Mouse (Mus musculus) forebrain, postnatal 0 days (tissue): ENCODE data around the gene Slc22a4. TPM values are rescaled to one million over a fixed set of nuclear protein-coding genes. Genes with fewer than 3 reads are reported as not detected.
"Not testable (repeated sequence)": the region's sequence is repeated elsewhere in the genome, so short reads cannot be mapped to it uniquely, and the experiment has no call there.

Experiments
- ATAC-seq: fragments of 200-750 bp; cut with Nextera tagmentation; 2 replicates; pipeline ENCODE4 v1.8.0; 2017; ENCODE audit warnings: mild to moderate bottlenecking, moderate library complexity
- DNase-seq: peaks from one replicate; pipeline ENCODE4 v3.0.0-alpha.2; 2015
- H3K27ac ChIP-seq: fragments of 300-500 bp; sonication (generic); 2 replicates; pipeline ENCODE4 v1.5.1; 2014; ENCODE audit warnings: low read depth, mild to moderate bottlenecking, antibody characterized with exemption, low read length, moderate library complexity, mixed read lengths
- H3K27me3 ChIP-seq: fragments of 300-500 bp; sonication (generic); 2 replicates; pipeline ENCODE4 v1.6.1; 2014; ENCODE audit warnings: mild to moderate bottlenecking, low read length, mixed read lengths; ENCODE audit not compliant: insufficient read depth
- H3K36me3 ChIP-seq: fragments of 300-500 bp; sonication (generic); 2 replicates; pipeline ENCODE4 v1.6.1; 2014; ENCODE audit warnings: mild to moderate bottlenecking, moderate library complexity; ENCODE audit not compliant: insufficient read depth
- H3K4me1 ChIP-seq: fragments of 300-500 bp; sonication (generic); 2 replicates; pipeline ENCODE4 v1.6.1; 2014; ENCODE audit warnings: antibody characterized with exemption; ENCODE audit not compliant: insufficient read depth
- H3K4me2 ChIP-seq: fragments of 300-500 bp; sonication (generic); 2 replicates; pipeline ENCODE4 v1.6.1; 2014; ENCODE audit warnings: low read depth, mild to moderate bottlenecking, moderate library complexity
- H3K4me3 ChIP-seq: fragments of 300-500 bp; sonication (generic); 2 replicates; pipeline ENCODE4 v1.5.1; 2014; ENCODE audit warnings: low read depth, low read length, mixed read lengths
- H3K9ac ChIP-seq: fragments of 300-500 bp; sonication (generic); 2 replicates; pipeline ENCODE4 v1.6.1; 2014; ENCODE audit warnings: mild to moderate bottlenecking
- H3K9me3 ChIP-seq: fragments of 300-500 bp; sonication (generic); 2 replicates; pipeline ENCODE4 v1.6.1; 2016; ENCODE audit warnings: low read length
- CTCF ChIP-seq: sonication (generic); IDR thresholded peaks from 2 replicates; pipeline ENCODE4 v1.5.1; 2016; ENCODE audit warnings: antibody characterized with exemption, control low read depth, low read depth
- WGBS: fragments of 180-500 bp; shearing (Covaris S2); extraction: QIAGEN DNeasy Blood & Tissue Kit; methylation state at CpG from one replicate; pipeline ENCODE4 v1.1.7; 2014; 5-methylcytosine and 5-hydroxymethylcytosine counted together
- polyA plus RNA-seq: library from polyadenylated mRNA; unstranded; fragments of >200 nt; fragmentation: Nextera tagmentation; extraction: Ambion mirVana; gene quantifications from 2 replicates; pipeline ENCODE4 v1.2.1, GENCODE M21; 2015
- total RNA-seq: library from RNA; depleted of rRNA; stranded (reverse); fragments of >200 nt; gene quantifications from 2 replicates; pipeline ENCODE4 v1.2.3, GENCODE M21; 2014

Slc22a4 gene
- total and polyA plus RNA-seq, 2 experiments from 2014 or later, result 4.0 to 4.7 TPM

DNA sequence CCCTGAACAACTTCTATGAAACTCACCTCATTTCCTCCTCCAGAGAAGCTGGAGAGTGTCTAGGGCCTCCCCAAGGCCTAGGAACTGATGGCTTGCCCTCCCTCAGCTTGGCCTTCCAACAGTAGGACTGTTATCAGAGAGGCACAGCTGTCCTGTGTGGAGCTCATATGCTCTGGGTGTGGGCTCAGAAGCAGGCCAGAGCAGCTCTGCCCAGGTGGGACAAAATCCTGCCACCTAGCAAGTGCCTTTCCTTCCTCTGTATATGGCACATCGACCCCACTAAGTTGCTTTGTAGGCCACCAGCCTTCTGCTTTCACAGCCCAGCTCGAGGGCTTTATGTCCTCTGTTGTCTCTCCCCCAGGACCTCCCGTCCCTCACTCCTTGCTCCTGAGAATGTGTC lies 23.2 kb downstream of the Slc22a4 start:
- Histone ChIP-seq H3K36me3 (no peaks in the 10 kb centered on the region), H3K9ac (no peak overlapping the region), H3K9me3 (no peaks in the 10 kb centered on the region), H3K27ac (no peak overlapping the region), H3K27me3 (no peaks in the 10 kb centered on the region), H3K4me3 (no peak overlapping the region), H3K4me2 (no peak overlapping the region), H3K4me1 (no peaks in the 10 kb centered on the region)
- TF ChIP-seq CTCF, result no peak
- WGBS, result 87% methylated on average over 3 of the region's 3 CpGs
- DNase-seq, result no peak
- no peak for ATAC-seq

DNA sequence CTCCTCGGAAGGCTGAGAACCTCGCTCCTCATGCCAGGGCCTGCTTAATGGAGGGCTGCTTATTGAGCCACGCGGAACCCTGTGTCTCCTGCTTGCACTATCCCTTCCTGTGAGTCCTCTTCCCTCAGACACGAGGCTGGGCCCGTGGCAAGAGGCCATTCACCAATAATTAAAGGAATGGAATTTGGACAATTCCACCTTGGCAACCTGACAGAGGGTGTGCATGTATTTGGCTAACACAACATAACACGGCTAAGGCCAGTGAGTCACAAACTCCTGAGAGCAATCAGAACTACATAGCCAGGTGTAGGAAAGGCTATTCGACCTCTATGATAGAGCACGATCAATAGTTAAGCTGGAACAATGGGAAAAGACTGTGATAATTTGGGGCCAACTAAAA lies 23.7 kb downstream of the Slc22a4 start:
- Histone ChIP-seq H3K9me3 (no peaks in the 10 kb centered on the region), H3K27me3 (no peaks in the 10 kb centered on the region), H3K4me2 (no peak overlapping the region), H3K4me3 (no peak overlapping the region), H3K27ac (no peak overlapping the region), H3K36me3 (no peaks in the 10 kb centered on the region), H3K9ac (no peak overlapping the region), H3K4me1 (no peaks in the 10 kb centered on the region)
- no peak for TF ChIP-seq CTCF
- DNase-seq (no peak), ATAC-seq (no peak)
- WGBS, result 73% methylated on average over 9 of the region's 9 CpGs

GRCm38 (mm10) chr11:54002761-54003717 lies 24.9 kb downstream of the Slc22a4 start:
- H3K4me1 ChIP-seq, H3K4me2 ChIP-seq, H3K4me3 ChIP-seq, H3K27ac ChIP-seq, H3K27me3 ChIP-seq, H3K36me3 ChIP-seq, H3K9ac ChIP-seq, H3K9me3 ChIP-seq: not testable (repeated sequence)
- peak; percentile 89 for TF ChIP-seq CTCF
- DNase-seq (peak; percentile 85), ATAC-seq (peak; percentile 85)
- WGBS, result 40% methylated on average over 12 of the region's 12 CpGs

DNA sequence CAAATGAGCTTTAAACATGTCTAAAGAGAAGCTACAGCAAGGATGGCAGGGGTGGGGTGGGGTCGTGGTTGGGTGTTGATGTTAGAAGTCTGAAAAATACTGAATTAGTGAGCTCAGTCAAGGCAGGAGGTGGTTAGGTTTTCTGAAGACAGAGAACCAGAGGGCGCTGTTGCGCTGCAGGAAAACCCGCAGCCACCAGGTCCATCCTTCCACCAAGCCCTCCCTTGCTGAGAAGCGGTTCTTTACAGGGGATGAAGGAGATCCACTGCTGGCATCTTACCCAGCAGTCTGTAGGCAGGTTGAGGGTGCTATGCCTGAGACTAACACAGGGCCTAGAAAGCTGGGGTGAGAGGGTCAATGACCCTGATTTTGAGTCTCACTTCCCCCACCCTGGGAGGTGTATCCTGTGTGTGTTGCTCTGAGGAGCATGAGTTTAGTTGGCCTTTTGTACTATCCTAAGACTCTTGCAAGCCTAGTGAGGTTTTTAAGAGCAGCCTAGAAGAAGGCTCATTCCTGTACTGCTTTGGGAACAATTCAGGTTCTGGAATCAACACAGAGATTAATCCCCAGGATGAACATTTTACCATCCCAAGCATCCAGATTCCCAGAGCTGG lies 25.6 kb downstream of the Slc22a4 start:
- H3K27ac ChIP-seq, result no peak overlapping the region
- peak; percentile 62 for ATAC-seq
- no peak overlapping the region for H3K4me2 ChIP-seq
- TF ChIP-seq CTCF, result peak; percentile 79
- H3K27me3 ChIP-seq, result no peaks in the 10 kb centered on the region
- no peaks in the 10 kb centered on the region for H3K36me3 ChIP-seq
- 3% methylated on average over 5 of the region's 5 CpGs for WGBS
- peak; percentile 78 for DNase-seq
- no peaks in the 10 kb centered on the region for H3K9me3 ChIP-seq
- H3K9ac ChIP-seq, result no peak overlapping the region
- no peak overlapping the region for H3K4me3 ChIP-seq
- no peaks in the 10 kb centered on the region for H3K4me1 ChIP-seq

DNA sequence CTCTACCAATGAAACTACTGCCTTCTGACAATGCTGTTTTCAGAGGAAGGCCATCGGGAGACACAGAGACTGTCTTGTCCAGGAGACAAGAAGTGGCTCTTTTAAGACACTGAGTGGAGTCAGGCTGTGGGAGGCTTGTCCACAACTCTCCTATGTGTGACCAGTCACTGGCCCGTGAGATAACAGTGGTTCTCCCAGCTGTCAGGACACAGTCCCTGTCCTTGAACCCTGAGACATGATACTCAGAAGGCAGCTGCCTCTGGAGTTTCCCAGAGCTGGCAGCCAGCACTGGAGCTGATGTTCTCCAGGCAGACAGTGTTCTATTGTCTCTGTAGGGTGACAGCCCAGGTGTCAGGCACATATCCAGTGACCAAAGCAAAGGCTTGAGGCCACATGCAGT lies 30.2 kb downstream of the Slc22a4 start:
- H3K9ac ChIP-seq, result no peak overlapping the region
- H3K4me1 ChIP-seq, result no peaks in the 10 kb centered on the region
- TF ChIP-seq CTCF, result no peak
- no peak overlapping the region for H3K27ac ChIP-seq
- WGBS, result 82% methylated on average over 2 of the region's 2 CpGs
- H3K4me3 ChIP-seq, result no peak overlapping the region
- H3K36me3 ChIP-seq, result no peaks in the 10 kb centered on the region
- no peaks in the 10 kb centered on the region for H3K9me3 ChIP-seq
- no peak overlapping the region for H3K4me2 ChIP-seq
- no peaks in the 10 kb centered on the region for H3K27me3 ChIP-seq
- DNase-seq, result no peak
- ATAC-seq, result no peak

DNA sequence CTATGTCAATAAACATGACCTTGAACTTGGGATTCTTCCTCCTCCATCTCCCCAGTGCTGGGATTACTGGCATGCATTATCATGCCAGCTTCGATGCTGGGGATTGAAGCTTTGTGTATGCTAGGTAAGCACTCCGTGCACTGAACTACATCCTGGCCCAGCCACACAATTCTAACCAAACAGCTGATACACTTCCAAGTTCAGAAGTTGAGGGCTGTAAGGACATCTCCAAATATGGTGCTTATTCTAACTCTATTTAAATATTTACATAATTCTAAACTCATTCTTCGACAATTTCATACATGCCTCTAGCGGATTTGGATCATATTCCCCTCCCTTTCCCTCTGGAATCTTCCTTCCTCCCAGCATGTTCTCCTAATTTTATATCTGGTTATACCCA lies 35.6 kb downstream of the Slc22a4 start:
- no peak overlapping the region for H3K4me2 ChIP-seq
- TF ChIP-seq CTCF, result no peak
- H3K27ac ChIP-seq, result no peak overlapping the region
- no peak for DNase-seq
- H3K9ac ChIP-seq, result no peak overlapping the region
- H3K36me3 ChIP-seq, result no peaks in the 10 kb centered on the region
- 89% methylated on average over 4 of the region's 4 CpGs for WGBS
- no peaks in the 10 kb centered on the region for H3K4me1 ChIP-seq
- no peaks in the 10 kb centered on the region for H3K27me3 ChIP-seq
- no peak overlapping the region for H3K4me3 ChIP-seq
- no peak for ATAC-seq
- no peaks in the 10 kb centered on the region for H3K9me3 ChIP-seq

DNA sequence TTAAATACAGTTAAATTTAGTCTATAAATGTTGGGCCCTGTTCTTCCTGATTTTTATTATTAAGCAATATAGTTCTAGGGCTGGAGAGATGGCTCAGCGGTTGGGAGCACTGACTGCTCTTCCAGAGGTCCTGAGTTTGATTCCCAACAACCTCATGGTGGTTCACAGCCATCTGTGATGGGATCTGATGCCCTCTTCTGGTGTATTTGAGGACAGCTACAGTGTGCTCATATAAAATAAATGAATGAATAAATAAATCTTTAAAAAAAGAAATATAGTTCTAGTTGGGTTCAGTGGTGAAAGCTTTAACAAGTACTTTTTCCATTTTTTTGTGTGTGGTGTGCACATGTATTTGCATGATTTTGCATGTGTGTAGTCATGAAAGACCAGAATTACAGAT lies 38.7 kb downstream of the Slc22a4 start:
- Histone ChIP-seq H3K4me3 (no peak overlapping the region), H3K4me1 (no peaks in the 10 kb centered on the region), H3K36me3 (no peaks in the 10 kb centered on the region), H3K27me3 (no peaks in the 10 kb centered on the region), H3K27ac (no peak overlapping the region), H3K9ac (no peak overlapping the region), H3K9me3 (no peaks in the 10 kb centered on the region), H3K4me2 (no peak overlapping the region)
- no peak for TF ChIP-seq CTCF
- 60% methylated on average over 1 of the region's 1 CpGs for WGBS
- DNase-seq (no peak), ATAC-seq (no peak)
